Mouse (Mus musculus) small intestine, adult 2 months (tissue): ENCODE results near the gene Spcs2. TPM values are rescaled to one million over a fixed set of nuclear protein-coding genes. Genes with fewer than 3 reads are reported as not detected.
"Not testable (repeated sequence)": the region's sequence is repeated elsewhere in the genome, so short reads cannot be mapped to it uniquely, and the experiment has no call there.

Experiments
- H3K27ac ChIP-seq: fragments of 200-500 bp; 2 replicates; pipeline ENCODE4 v1.5.1; 2012; ENCODE audit warnings: low read depth, low read length, control low read depth, inconsistent platforms; ENCODE audit not compliant: insufficient read depth
- H3K27me3 ChIP-seq: fragments of 200-500 bp; 2 replicates; pipeline ENCODE4 v1.6.1; 2012; ENCODE audit warnings: mild to moderate bottlenecking, moderate library complexity, low read length, inconsistent platforms; ENCODE audit not compliant: control insufficient read depth, insufficient read depth
- H3K36me3 ChIP-seq: fragments of 200-500 bp; 2 replicates; pipeline ENCODE4 v1.6.1; 2012; ENCODE audit warnings: mild to moderate bottlenecking, low read length, control low read depth, inconsistent platforms; ENCODE audit not compliant: control insufficient read depth, insufficient read depth
- H3K4me1 ChIP-seq: fragments of 200-500 bp; 2 replicates; pipeline ENCODE4 v1.6.1; 2012; ENCODE audit warnings: low read length, inconsistent platforms, mixed read lengths; ENCODE audit not compliant: control insufficient read depth, insufficient read depth, insufficient read length
- H3K4me3 ChIP-seq: fragments of 200-500 bp; 2 replicates; pipeline ENCODE4 v1.5.1; 2012; ENCODE audit warnings: low read depth, mild to moderate bottlenecking, control low read depth, inconsistent platforms, low read length, moderate library complexity
- CTCF ChIP-seq: fragments of 200-500 bp; IDR thresholded peaks from 2 replicates; pipeline ENCODE4 v1.5.1; 2012; ENCODE audit warnings: low read depth, mild to moderate bottlenecking, control low read depth, inconsistent platforms, low read length, moderate library complexity, mixed read lengths; ENCODE audit not compliant: insufficient replicate concordance, insufficient read length; ENCODE audit errors: extremely low read depth
- POLR2A ChIP-seq: fragments of 200-500 bp; IDR thresholded peaks from 2 replicates; pipeline ENCODE4 v1.6.1; 2012; ENCODE audit warnings: low read depth, mild to moderate bottlenecking, control low read depth, inconsistent platforms, low read length, moderate library complexity
- WGBS: fragments of 180-500 bp; shearing (Covaris S2); methylation state at CpG from one replicate; pipeline ENCODE4 v1.1.7; 2018; 5-methylcytosine and 5-hydroxymethylcytosine counted together
- polyA plus RNA-seq: library from polyadenylated mRNA; depleted of rRNA; stranded (reverse); fragments of >200 nt; gene quantifications from 2 replicates; pipeline ENCODE4 v1.2.3, GENCODE M21; 2012

The Spcs2 gene
- polyA plus RNA-seq, 1 experiment = 12.0 TPM

GRCm38 (mm10) chr7:99805340-99805739 is 57.9 kb downstream of the Spcs2 start:
- Histone ChIP-seq H3K4me1 (no peaks in the 10 kb centered on the region), H3K27ac (no peak overlapping the region), H3K4me3 (no peak overlapping the region), H3K36me3 (no peaks in the 10 kb centered on the region), H3K27me3 (no peaks in the 10 kb centered on the region)
- TF ChIP-seq CTCF (no peak), POLR2A (no peak)
- WGBS = 49% methylated on average over 1 of the region's 1 CpGs

- not testable (repeated sequence) for H3K36me3 ChIP-seq, H3K4me1 ChIP-seq, H3K27ac ChIP-seq, H3K27me3 ChIP-seq, H3K4me3 ChIP-seq
- 83% methylated on average over 3 of the region's 3 CpGs for WGBS
Observed at GRCm38 (mm10) chr7:99804033-99804432, 59.2 kb downstream of the Spcs2 start.

GRCm38 (mm10) chr7:99803535-99803934 is 59.7 kb downstream of the Spcs2 start:
- Histone ChIP-seq H3K27ac (no peak overlapping the region), H3K4me1 (no peaks in the 10 kb centered on the region), H3K4me3 (no peak overlapping the region), H3K27me3 (no peaks in the 10 kb centered on the region), H3K36me3 (no peaks in the 10 kb centered on the region)
- TF ChIP-seq CTCF (no peak), POLR2A (no peak)
- 55% methylated on average over 8 of the region's 8 CpGs for WGBS

DNA sequence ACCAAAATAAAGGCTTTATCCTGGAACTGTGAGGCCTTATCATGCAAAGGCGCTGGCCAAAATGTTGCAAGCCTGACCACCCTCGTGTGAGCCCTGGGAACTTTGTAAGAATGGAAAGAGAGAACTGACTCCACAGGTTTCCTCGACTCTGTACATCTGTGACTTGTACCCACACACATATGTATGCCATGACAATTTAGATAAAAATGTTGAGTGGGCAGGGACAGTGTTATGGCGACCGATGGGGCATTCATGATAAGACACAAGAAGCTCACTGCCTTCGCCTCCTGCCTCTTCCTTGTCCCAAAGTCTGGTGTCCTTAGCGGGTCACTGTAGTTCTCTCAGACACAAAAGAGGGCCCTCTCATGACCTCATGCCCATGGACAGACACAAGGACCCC is 64.1 kb downstream of the Spcs2 start:
- H3K4me1 ChIP-seq = no peaks in the 10 kb centered on the region
- WGBS = 74% methylated on average over 7 of the region's 7 CpGs
- no peaks in the 10 kb centered on the region for H3K36me3 ChIP-seq
- H3K27me3 ChIP-seq = no peaks in the 10 kb centered on the region; the same call in 1 of the 2 replicates
- no peak overlapping the region for H3K27ac ChIP-seq
- TF ChIP-seq CTCF (no peak), POLR2A (no peak)
- no peak overlapping the region for H3K4me3 ChIP-seq

- WGBS = 35% methylated on average over 6 of the region's 6 CpGs
- Histone ChIP-seq H3K27ac (no peak overlapping the region), H3K27me3 (no peaks in the 10 kb centered on the region; the same call in 1 of the 2 replicates), H3K36me3 (no peaks in the 10 kb centered on the region), H3K4me1 (no peaks in the 10 kb centered on the region), H3K4me3 (no peak overlapping the region)
- TF ChIP-seq POLR2A (no peak), CTCF (no peak)
Observed at GRCm38 (mm10) chr7:99797911-99798647, 65.2 kb downstream of the Spcs2 start.

DNA sequence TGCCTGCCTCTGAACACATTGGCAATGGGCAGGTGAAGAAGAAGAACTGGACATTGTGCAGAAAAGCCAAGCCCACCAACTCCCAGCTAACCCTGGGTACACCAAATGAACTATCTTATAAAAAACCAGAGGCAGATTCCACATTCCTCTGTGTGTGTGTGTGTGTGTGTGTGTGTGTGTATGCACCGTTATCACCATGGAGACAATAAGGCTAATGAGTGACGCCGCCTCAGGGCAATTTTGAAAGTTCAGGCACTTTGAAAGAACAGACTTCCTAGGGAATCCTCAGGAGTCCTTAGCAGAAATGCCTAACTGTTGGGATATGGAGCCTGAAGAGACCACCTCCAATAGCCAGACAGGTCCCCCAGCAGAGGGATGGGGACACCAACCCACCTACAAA is 66.0 kb downstream of the Spcs2 start:
- H3K4me3 ChIP-seq = no peak overlapping the region
- no peaks in the 10 kb centered on the region for H3K36me3 ChIP-seq
- no peaks in the 10 kb centered on the region; the same call in 1 of the 2 replicates for H3K27me3 ChIP-seq
- no peaks in the 10 kb centered on the region for H3K4me1 ChIP-seq
- 73% methylated on average over 3 of the region's 3 CpGs for WGBS
- no peak for TF ChIP-seq CTCF
- H3K27ac ChIP-seq = no peak overlapping the region

GRCm38 (mm10) chr7:99796471-99796870 is 66.8 kb downstream of the Spcs2 start:
- no peak overlapping the region for H3K27ac ChIP-seq
- 84% methylated on average over 3 of the region's 3 CpGs for WGBS
- H3K36me3 ChIP-seq = no peaks in the 10 kb centered on the region
- H3K4me3 ChIP-seq = no peak overlapping the region
- H3K4me1 ChIP-seq = no peaks in the 10 kb centered on the region
- no peaks in the 10 kb centered on the region; the same call in 1 of the 2 replicates for H3K27me3 ChIP-seq
- no peak for TF ChIP-seq CTCF
- TF ChIP-seq POLR2A = no peak
